Mouse (Mus musculus): ENCODE measurements around the gene Ppp2r3a.

Gene Ppp2r3a

GRCm38 (mm10) chr9:101251644-101252337 is at the start of gene Ppp2r3a:
Gene Ppp2r3a, minus strand, starts transcription at chr9:101251795.
- peak; percentile 97 for DNase-seq

DNA sequence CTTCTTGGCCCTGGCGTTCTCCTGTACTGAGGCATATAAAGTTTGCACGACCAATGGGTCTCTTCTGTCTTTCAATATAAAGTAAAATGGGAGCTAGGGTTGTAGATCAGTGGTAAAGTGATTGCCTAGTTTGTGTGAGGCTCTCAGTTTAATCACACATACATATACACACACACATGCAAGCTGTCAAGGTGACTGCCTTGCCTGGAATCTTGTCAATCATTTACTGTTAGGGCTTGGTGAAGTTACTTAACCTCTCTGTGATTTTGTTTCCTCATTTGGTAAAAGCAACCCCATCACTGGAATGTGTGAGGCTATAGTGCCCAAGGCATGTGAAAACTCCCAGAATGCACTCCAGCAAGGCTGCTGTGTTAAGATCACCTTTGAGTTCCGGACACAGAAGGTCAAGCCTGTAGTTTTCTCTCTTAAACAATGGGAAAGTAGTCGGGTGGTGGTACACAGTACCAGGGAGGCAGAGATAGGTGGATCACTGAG is 48.9 kb upstream of the Ppp2r3a start:
- peak; percentile 35 to 71 for DNase-seq

DNA sequence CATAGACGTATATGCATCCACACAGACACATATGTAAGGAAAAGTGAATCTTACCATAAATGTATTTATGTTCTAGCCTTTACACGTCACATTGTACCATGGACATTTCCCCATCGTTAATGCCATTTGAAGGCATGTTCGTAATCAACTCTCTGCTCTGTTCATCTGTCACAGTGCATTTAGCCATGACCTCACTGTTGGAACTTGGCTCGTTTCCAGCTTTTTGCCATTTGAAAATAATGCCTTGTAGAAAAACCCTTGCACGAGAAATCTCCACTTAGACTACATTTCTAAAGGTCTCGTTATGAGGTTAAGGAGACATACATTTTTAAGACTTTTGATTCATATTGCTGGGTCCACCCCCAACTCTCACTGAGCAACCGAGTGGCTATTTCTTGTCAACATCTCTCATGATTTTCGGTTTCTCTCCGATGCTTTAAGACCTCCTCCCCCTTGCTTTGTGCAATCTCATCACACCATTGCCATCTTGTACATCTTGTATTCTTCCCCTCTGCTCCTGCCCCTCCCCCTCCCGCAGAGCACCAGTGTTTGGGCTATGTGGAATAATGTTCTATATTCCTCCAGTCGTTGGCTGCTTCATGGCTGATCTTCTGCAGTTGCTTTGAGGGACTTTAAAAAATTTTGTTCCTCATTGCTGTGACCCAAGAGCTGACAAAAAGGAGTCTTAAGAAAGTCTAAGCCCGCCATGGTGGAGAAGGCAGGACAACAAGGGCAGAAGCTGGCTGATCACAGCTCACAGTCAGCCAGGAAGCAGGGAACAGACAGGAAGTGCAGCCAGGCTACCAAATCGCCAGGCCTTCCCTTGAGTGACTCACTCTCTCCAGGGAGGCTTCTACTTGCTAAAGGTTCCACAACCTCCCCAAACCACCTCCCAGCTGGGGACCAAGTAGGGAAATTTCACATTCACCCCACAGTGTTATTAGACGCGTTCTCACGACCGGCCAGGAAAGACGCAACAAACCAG is 40.4 kb upstream of the Ppp2r3a start:
- DNase-seq: peak in 1 of 2 experiments; percentile 37

GRCm38 (mm10) chr9:101290876-101291275 is 39.3 kb upstream of the Ppp2r3a start:
- DNase-seq: no peak

GRCm38 (mm10) chr9:101289750-101290149 is 38.2 kb upstream of the Ppp2r3a start:
- no peak for DNase-seq

GRCm38 (mm10) chr9:101288901-101289647 is 37.5 kb upstream of the Ppp2r3a start:
- peak in 1 of 2 experiments; percentile 46 for DNase-seq

- DNase-seq: no peak
Observed at GRCm38 (mm10) chr9:101286766-101287165, 35.2 kb upstream of the Ppp2r3a start.

DNA sequence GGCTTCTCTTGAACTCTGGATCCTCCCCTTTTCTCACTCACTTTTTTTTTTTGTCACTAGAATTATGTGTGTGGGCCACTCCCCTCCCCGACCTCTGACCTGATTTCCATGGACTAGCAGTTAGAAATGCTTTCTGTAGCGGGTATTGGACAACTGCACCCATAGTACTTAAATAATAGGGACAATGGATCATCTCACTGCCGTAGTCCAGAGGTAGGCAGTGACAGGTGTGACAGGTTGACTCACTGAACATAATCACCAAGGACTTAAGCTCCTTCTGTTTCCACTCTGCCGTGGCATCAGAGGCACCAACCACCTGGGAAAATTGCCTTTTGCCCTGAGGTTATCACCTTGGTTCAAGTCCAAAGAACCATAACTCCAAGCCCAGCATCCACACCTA is 32.5 kb upstream of the Ppp2r3a start:
- peak; percentile 21 to 33 for DNase-seq

- DNase-seq: peak; percentile 25 to 57
Observed at GRCm38 (mm10) chr9:101282651-101283050, 31.1 kb upstream of the Ppp2r3a start.

GRCm38 (mm10) chr9:101281906-101282305 is 30.3 kb upstream of the Ppp2r3a start:
- peak; percentile 41 to 66 for DNase-seq

- peak in 1 of 2 experiments; percentile 25 for DNase-seq
Observed at GRCm38 (mm10) chr9:101281326-101281725, 29.7 kb upstream of the Ppp2r3a start.

DNA sequence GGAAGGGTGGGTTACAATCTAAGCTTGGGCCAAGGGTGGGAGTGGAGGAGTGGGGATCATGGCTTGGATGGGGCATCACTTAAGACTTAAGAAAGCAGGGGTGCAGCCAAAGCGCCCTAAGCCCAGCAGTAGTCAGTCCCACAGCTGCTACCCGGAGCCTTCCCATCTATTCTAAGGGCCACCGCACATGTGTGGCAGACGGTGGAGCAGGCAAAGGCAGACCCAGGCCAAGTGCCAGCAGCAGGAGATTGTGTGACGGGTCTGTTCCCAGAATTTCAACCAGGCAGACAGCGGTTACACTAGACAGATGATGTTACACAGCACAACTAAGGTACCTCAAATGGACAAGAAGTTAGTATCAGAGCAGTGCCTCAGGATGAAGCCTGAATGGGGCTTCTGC is 29.3 kb upstream of the Ppp2r3a start:
- DNase-seq: no peak

DNA sequence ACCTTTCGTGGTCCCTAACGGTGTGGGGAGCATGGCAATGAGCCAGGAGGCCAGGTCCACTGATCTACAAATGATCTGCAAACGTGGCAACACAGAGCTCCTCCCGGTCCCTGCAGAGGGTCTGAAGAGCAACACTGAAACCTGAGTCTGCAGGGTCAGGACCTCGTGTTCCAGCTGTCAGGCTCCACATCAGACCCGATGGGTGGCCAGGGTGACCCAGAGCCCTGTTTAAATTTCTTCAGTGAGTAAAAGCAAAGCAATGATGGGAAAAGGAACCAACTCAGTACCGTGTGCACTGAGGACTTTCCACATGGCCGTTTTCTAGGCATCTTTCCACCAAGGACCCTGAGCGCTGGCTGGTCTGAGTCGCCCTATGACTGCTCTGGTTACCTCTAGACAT is 28.6 kb upstream of the Ppp2r3a start:
- peak; percentile 46 to 74 for DNase-seq

GRCm38 (mm10) chr9:101272715-101273114 is 21.1 kb upstream of the Ppp2r3a start:
- peak; percentile 72 to 79 for DNase-seq

DNA sequence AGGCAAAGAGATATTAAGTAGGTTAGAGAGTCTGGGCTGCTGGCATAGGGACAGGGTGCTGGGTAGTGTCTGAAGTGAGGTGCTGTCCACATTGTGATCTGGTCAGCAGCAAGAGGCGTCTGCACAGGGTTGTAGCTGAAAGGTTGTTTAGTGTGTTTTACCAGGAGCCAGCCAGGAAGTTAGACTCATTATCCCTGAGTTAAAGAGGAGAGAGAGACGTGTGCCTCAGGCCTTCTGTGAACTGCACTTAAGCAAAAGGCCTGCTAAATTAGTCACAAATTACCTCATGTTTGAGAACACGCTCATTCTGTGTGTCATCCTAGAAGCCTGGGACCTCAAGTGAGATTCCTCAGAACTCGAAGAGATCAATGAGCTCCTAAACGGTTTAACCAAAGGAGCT is 18.4 kb upstream of the Ppp2r3a start:
- DNase-seq: no peak

DNA sequence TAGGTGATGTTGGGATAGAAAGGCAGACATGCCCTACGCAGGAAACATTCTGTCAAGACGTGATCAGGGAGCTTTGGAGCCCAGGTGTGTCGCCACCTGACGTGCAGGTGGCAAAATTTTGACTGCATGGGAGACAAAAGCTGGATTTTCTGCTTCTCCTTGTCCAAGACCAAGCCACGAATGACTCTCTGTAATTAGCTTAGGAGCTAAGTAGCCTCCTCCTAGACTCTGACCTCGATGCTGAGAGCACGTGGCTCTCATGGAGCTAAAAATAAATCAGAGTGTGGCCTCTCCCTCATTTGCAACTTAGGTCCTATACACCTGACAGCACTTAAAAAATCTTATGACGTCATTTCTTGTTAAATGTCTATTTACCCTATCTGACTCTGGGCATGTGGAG is 14.4 kb upstream of the Ppp2r3a start:
- peak; percentile 41 to 79 for DNase-seq

DNA sequence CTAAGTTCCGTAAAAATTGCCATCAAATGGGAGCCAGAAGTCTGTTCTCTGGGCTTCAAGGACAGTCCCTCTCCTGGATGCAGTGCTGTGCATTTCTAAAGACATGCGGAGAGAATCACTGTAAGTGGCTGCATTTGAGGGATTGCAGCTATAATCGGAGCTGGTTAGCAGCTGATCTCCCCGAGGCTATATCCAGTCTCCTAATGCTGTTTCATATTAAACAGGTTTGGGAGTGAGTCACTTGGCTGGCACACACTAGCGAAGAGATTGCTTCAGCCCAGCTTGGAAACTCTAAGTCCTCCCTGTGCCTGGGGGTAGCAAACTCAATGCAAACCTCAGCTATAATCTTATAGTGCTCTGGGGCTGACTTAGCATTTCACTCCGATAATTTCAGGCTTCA is 14.0 kb upstream of the Ppp2r3a start:
- DNase-seq: peak; percentile 42 to 70

DNA sequence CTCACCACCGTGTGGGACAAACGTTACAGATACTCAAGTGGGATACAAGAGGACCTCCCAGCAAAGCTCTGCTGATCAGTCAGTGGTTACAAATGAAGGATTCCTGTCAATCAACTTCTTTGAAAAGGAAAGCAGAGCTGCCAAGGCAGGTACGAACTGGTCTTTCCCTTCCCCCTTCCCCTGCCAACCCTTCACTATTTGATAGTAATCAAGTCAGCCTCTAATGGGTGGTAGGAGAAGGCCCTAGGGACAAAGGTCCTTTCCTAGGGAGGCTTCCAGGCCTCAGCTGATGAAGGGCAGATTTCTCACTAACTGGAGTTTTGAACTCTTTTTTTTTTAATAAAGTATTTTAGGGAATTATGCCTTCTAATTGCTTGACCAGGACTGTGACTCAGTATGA is 11.2 kb upstream of the Ppp2r3a start:
- DNase-seq: peak in 1 of 2 experiments; percentile 50

- peak; percentile 93 to 95 for DNase-seq
Observed at GRCm38 (mm10) chr9:101261989-101262571, 10.5 kb upstream of the Ppp2r3a start.

GRCm38 (mm10) chr9:101261443-101261842 is 9.8 kb upstream of the Ppp2r3a start:
- DNase-seq: peak; percentile 53 to 70

- DNase-seq: peak; percentile 34 to 66
Observed at GRCm38 (mm10) chr9:101253136-101253535, 1.5 kb upstream of the Ppp2r3a start.

- DNase-seq: no peak
Observed at GRCm38 (mm10) chr9:101252541-101252940, 946 bp upstream of the Ppp2r3a start.

Measured in kidney, postnatal 25 days (tissue).